Mouse (Mus musculus): ENCODE results near the gene Fam192a. TPM values are rescaled to one million over a fixed set of nuclear protein-coding genes. Genes with fewer than 3 reads are reported as not detected.

The Fam192a gene
- total RNA-seq (2018; cell fraction: chromatin; rRNA removed): 100 to 1,000 TPM in 2 of 26 experiments, 10 to 100 TPM in 24; 32.2 to 195 (median 58.6) TPM
- total RNA-seq (2018; cell fraction: cytosol; rRNA removed): 10 to 100 TPM; 29.7 to 49.2 (median 38.7) TPM
- 10 to 100 TPM; 24.9 to 76.0 (median 35.1) TPM for total RNA-seq (2018; cell fraction: nucleus; rRNA removed)
- 34.2 to 149 TPM (median 39.7 TPM) in 3 replicates for polyA plus RNA-seq (2018)

- peak within 1 kb of the TSS; percentile 98 for H3K4me3 ChIP-seq (ENCODE audit: inconsistent target)
- no peaks in the 10 kb centered on the region for H3K36me3 ChIP-seq (ENCODE audit: inconsistent target)
- H3K27ac ChIP-seq: peak within 1 kb of the TSS; percentile 52
- 1% methylated on average over 53 of the region's 55 CpGs for WGBS (ENCODE audit: missing documents)
- H3K79me2 ChIP-seq (ENCODE audit: inconsistent target): peaks cover 95% of the 10 kb centered on the region
These were observed at the start of gene Fam192a, which contains the start of gene Rspry1 for GRCm38 (mm10) chr8:94601607-94602385. Gene Fam192a, minus strand, starts transcription at chr8:94601997. Gene Rspry1, plus strand, starts transcription at chr8:94601937.

DNA sequence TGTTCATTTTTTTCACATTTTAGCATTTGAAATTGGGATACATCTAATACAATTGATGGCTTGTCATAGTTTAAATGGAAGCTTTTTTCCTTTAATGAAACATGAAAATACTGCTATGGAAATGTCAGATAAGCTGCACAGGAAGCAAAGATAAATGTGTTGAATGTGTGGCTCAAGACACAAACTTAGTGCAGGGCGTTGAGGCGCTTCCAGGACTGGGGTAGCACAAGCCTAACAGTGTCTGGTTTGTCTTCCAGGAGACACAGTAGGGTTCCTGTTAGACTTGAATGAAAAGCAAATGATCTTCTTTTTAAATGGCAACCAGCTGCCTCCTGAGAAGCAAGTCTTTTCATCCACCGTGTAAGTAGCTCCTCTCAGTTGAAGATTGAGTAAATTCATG, 47.7 kb upstream of the Fam192a start:
- H3K4me3 ChIP-seq (ENCODE audit: inconsistent target): no peak overlapping the region
- H3K36me3 ChIP-seq (ENCODE audit: inconsistent target): peaks cover 58% of the 10 kb centered on the region
- H3K79me2 ChIP-seq (ENCODE audit: inconsistent target): no peaks in the 10 kb centered on the region
- 95% methylated on average over 3 of the region's 3 CpGs for WGBS (ENCODE audit: missing documents)
- H3K27ac ChIP-seq: no peak overlapping the region

DNA sequence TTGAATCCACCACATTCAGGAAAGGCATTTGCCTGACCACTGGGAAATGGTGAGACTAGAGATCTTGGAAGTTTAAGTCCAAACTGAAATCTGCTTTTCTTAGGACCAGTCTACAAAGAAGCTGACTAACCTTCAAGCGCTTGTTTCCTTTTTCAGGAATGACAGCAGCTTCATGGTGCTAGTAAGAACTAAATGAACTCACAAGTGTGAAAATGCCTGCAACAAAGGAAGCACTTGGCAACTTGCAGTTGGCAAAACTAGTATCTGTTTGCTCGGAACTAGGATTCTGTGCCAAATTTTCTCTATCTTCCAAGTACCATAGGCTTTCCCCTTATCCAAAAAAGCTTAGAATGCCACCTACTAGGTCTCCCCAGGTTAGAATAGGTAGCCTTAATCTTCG, 44.4 kb upstream of the Fam192a start:
- Histone ChIP-seq H3K79me2 (ENCODE audit: inconsistent target) (no peaks in the 10 kb centered on the region), H3K4me3 (ENCODE audit: inconsistent target) (no peak overlapping the region), H3K27ac (no peak overlapping the region), H3K36me3 (ENCODE audit: inconsistent target) (peaks cover 46% of the 10 kb centered on the region)
- 94% methylated on average over 3 of the region's 3 CpGs for WGBS (ENCODE audit: missing documents)

GRCm38 (mm10) chr8:94645202-94645601, 43.4 kb upstream of the Fam192a start:
- H3K36me3 ChIP-seq (ENCODE audit: inconsistent target): peaks cover 53% of the 10 kb centered on the region
- 50% methylated on average over 1 of the region's 1 CpGs for WGBS (ENCODE audit: missing documents)

GRCm38 (mm10) chr8:94641938-94642337, 40.1 kb upstream of the Fam192a start:
- no peaks in the 10 kb centered on the region for H3K79me2 ChIP-seq (ENCODE audit: inconsistent target)
- no peak overlapping the region for H3K27ac ChIP-seq
- peaks cover 70% of the 10 kb centered on the region for H3K36me3 ChIP-seq (ENCODE audit: inconsistent target)
- WGBS (ENCODE audit: missing documents): 100% methylated on average over 3 of the region's 3 CpGs
- H3K4me3 ChIP-seq (ENCODE audit: inconsistent target): no peak overlapping the region

More at GRCm38 (mm10) chr8:94645202-94645601, 43.4 kb upstream of the Fam192a start:
- H3K27ac ChIP-seq: no peak overlapping the region
- no peaks in the 10 kb centered on the region for H3K79me2 ChIP-seq (ENCODE audit: inconsistent target)
- no peak overlapping the region for H3K4me3 ChIP-seq (ENCODE audit: inconsistent target)

DNA sequence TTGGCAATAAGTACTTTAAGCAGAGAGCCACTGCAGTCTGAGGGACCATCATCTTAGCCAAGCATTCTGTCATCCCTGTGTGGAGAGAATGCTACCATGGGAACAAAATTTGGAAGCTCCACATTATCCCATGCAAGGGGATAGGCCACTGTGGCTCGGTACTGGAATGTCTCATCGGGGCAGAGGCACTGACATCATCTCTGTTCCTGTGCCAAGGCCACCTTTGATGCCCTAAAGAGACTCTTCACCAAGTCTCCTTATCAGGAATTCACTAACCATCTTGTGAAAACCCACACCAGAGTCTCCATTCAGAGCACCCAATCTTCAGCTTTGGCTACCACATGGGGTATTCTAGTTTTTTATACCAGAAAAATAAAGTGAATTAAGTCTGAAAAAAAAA, 39.4 kb upstream of the Fam192a start:
- Histone ChIP-seq H3K4me3 (ENCODE audit: inconsistent target) (no peak overlapping the region), H3K36me3 (ENCODE audit: inconsistent target) (peaks cover 70% of the 10 kb centered on the region), H3K27ac (no peak overlapping the region), H3K79me2 (ENCODE audit: inconsistent target) (no peaks in the 10 kb centered on the region)
- WGBS (ENCODE audit: missing documents): 100% methylated on average over 2 of the region's 2 CpGs

- no peak overlapping the region for H3K4me3 ChIP-seq (ENCODE audit: inconsistent target)
- H3K36me3 ChIP-seq (ENCODE audit: inconsistent target): peaks cover 61% of the 10 kb centered on the region
- no peak overlapping the region for H3K27ac ChIP-seq
- no peaks in the 10 kb centered on the region for H3K79me2 ChIP-seq (ENCODE audit: inconsistent target)
These were observed 32.4 kb upstream of the Fam192a start for GRCm38 (mm10) chr8:94634211-94634610.

GRCm38 (mm10) chr8:94633564-94634194, 31.9 kb upstream of the Fam192a start:
- 11% methylated on average over 2 of the region's 2 CpGs for WGBS (ENCODE audit: missing documents)
- Histone ChIP-seq H3K36me3 (ENCODE audit: inconsistent target) (peaks cover 60% of the 10 kb centered on the region), H3K4me3 (ENCODE audit: inconsistent target) (no peak overlapping the region), H3K27ac (no peak overlapping the region), H3K79me2 (ENCODE audit: inconsistent target) (no peaks in the 10 kb centered on the region)

DNA sequence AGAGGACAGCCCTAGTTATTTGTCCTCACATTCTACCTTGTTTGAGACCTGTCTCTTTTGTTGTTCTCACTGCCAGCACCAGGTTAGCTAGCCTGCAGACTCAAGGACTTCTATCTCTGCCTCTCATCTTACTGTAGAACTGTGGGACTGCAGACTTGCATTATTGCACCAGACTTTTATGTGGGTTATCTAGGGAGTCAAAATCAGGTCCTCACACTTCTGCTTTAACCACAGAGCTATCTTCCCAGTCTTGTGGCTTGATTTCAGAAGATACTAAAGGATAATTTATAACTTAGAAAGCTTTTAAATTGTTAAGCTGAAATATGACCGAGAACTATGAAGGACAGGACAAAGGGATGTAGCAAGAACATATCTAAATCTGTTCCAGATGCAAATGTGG, 23.1 kb upstream of the Fam192a start:
- 95% methylated on average over 1 of the region's 1 CpGs for WGBS (ENCODE audit: missing documents)
- no peak overlapping the region for H3K27ac ChIP-seq
- no peak overlapping the region for H3K4me3 ChIP-seq (ENCODE audit: inconsistent target)
- no peaks in the 10 kb centered on the region for H3K79me2 ChIP-seq (ENCODE audit: inconsistent target)
- H3K36me3 ChIP-seq (ENCODE audit: inconsistent target): peaks cover 48% of the 10 kb centered on the region

DNA sequence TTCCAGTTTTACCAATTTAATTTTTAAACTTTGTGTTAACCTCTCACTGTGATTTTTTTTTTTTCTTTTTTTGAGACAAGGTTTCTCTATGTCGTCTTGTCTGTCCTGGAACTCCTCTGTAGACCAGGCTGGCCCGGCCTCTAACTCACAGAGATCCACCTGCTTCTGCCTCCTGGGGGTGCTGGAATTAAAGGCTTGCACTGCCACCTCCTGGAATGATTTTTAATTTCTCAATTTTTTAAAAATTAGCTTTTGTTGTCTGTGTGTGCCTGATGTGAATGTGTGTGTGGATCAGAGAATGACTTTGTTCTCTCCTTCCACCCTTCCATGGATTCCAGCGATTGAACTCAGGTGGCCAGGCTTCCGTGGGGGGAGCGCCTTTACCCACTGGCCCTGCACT, 5.3 kb upstream of the Fam192a start:
- H3K79me2 ChIP-seq (ENCODE audit: inconsistent target): peaks cover 100% of the 10 kb centered on the region
- no peak overlapping the region for H3K4me3 ChIP-seq (ENCODE audit: inconsistent target)
- H3K27ac ChIP-seq: no peak overlapping the region
- no peaks in the 10 kb centered on the region for H3K36me3 ChIP-seq (ENCODE audit: inconsistent target)
- WGBS (ENCODE audit: missing documents): 91% methylated on average over 4 of the region's 5 CpGs

GRCm38 (mm10) chr8:94604030-94604429, 2.2 kb upstream of the Fam192a start:
- H3K36me3 ChIP-seq (ENCODE audit: inconsistent target): no peaks in the 10 kb centered on the region
- H3K27ac ChIP-seq: no peak overlapping the region
- H3K79me2 ChIP-seq (ENCODE audit: inconsistent target): peaks cover 95% of the 10 kb centered on the region
- 88% methylated on average over 2 of the region's 2 CpGs for WGBS (ENCODE audit: missing documents)
- H3K4me3 ChIP-seq (ENCODE audit: inconsistent target): no peak overlapping the region

DNA sequence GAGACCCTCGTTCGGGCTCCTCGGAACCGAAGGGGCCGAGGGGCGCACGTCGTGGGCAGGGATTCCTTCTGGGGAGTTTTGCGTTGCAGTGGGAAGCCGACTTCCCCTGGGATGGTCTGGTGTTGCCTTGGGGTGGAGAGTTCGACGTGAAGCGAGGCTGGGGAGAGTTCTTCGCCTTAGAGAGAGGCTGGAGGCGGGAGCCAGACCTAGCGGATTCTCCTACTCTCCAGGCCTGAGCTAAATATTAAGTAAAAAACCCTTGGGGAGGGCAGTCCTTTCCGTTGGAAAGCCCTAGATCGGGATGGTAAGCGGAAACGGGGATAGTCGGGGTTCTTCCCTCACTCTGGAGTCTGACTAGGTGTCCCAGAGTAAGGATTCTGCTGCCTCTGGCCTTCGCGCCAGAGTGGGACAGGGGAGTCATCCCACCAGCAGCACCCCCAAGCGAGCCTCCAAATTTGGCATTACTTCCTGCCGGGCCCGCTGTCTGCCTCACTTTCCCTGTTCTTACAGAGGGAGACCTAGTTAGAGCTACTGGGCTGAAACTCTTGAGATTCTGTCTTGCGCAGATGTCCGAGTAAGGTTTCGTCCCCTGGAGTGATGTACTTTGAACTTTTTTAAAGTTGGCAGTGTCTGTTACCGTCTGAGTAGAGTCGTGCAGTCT, 804 bp upstream of the Fam192a start:
- peak overlapping the region; percentile 52 for H3K27ac ChIP-seq
- peaks cover 95% of the 10 kb centered on the region for H3K79me2 ChIP-seq (ENCODE audit: inconsistent target)
- 2% methylated on average over 28 of the region's 31 CpGs for WGBS (ENCODE audit: missing documents)
- H3K36me3 ChIP-seq (ENCODE audit: inconsistent target): no peaks in the 10 kb centered on the region
- peak overlapping the region; percentile 98 for H3K4me3 ChIP-seq (ENCODE audit: inconsistent target)

DNA sequence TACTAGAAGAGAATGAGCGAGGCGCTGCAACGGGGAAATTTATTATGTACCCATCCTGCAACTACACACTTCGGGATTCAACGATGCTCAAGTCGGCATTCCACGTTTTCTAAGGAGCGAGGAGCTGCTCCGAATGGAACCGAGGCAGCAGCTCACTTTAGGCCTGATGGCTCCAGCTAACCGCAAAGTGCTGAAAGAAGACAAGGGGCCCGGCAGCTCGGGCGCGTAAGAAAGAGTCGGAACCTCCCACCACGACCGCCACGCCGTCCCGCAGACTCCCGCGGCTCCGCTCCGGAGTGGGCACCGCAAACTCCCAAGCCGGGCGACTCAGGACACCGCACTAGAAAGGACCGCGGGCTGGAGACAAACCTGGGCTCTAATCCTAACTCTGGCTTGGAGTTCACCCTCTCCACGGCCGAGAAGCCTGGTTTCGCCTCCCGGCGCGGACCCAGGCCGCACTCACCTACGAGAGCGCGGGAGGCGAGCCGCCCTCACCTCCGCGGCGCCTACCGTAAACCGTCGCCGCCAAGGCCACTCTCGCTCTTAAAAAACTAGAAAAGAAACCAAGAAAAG, 677 bp downstream of the Fam192a start:
- H3K4me3 ChIP-seq (ENCODE audit: inconsistent target): peak overlapping the region; percentile 98
- WGBS (ENCODE audit: missing documents): 0% methylated on average over 50 of the region's 51 CpGs
- H3K27ac ChIP-seq: peak overlapping the region; percentile 12; the same call in 1 of the 2 replicates
- peaks cover 95% of the 10 kb centered on the region for H3K79me2 ChIP-seq (ENCODE audit: inconsistent target)
- no peaks in the 10 kb centered on the region for H3K36me3 ChIP-seq (ENCODE audit: inconsistent target)

- Histone ChIP-seq H3K36me3 (ENCODE audit: inconsistent target) (no peaks in the 10 kb centered on the region), H3K4me3 (ENCODE audit: inconsistent target) (peak overlapping the region; percentile 98), H3K79me2 (ENCODE audit: inconsistent target) (peaks cover 95% of the 10 kb centered on the region), H3K27ac (peak overlapping the region; percentile 12; the same call in 1 of the 2 replicates)
- WGBS (ENCODE audit: missing documents): 17% methylated on average over 5 of the region's 5 CpGs
These were observed 1.3 kb downstream of the Fam192a start for GRCm38 (mm10) chr8:94600478-94600877.

Data from macrophage (primary cell).